Mouse (Mus musculus) limb, embryonic 15.5 days (tissue): ENCODE results near the gene 4930451I11Rik. TPM values are rescaled to one million over a fixed set of nuclear protein-coding genes. Genes with fewer than 3 reads are reported as not detected.
A peak's percentile ranks its signal among the peaks of the same experiment; 100 is the strongest.

ENCODE experiments used
- ATAC-seq: fragments of 200-750 bp; cut with Nextera tagmentation; 2 replicates; pipeline ENCODE4 v1.8.0; 2017; ENCODE audit warnings: low read depth, moderate TSS enrichment; ENCODE audit not compliant: insufficient number of reproducible peaks, low FRiP score, low TSS enrichment
- H3K27ac ChIP-seq: fragments of 300-500 bp; sonication (generic); 2 replicates; pipeline ENCODE4 v1.5.1; 2015; ENCODE audit warnings: moderate library complexity, mild to moderate bottlenecking, inconsistent platforms
- H3K27me3 ChIP-seq: fragments of 300-500 bp; sonication (generic); 2 replicates; pipeline ENCODE4 v1.6.1; 2015; ENCODE audit warnings: inconsistent platforms
- H3K36me3 ChIP-seq: fragments of 300-500 bp; sonication (generic); 2 replicates; pipeline ENCODE4 v1.6.1; 2015; ENCODE audit warnings: inconsistent platforms
- H3K4me1 ChIP-seq: fragments of 300-500 bp; sonication (generic); 2 replicates; pipeline ENCODE4 v1.6.1; 2015; ENCODE audit warnings: inconsistent platforms
- H3K4me2 ChIP-seq: fragments of 300-500 bp; sonication (generic); 2 replicates; pipeline ENCODE4 v1.6.1; 2015; ENCODE audit warnings: mild to moderate bottlenecking, inconsistent platforms
- H3K4me3 ChIP-seq: fragments of 300-500 bp; sonication (generic); 2 replicates; pipeline ENCODE4 v1.5.1; 2015; ENCODE audit warnings: mild to moderate bottlenecking, inconsistent platforms
- H3K9ac ChIP-seq: fragments of 300-500 bp; sonication (generic); 2 replicates; pipeline ENCODE4 v1.6.1; 2015; ENCODE audit warnings: inconsistent platforms
- H3K9me3 ChIP-seq: fragments of 300-500 bp; sonication (generic); 2 replicates; pipeline ENCODE4 v1.6.1; 2016; ENCODE audit warnings: inconsistent platforms
- WGBS: fragments of 180-500 bp; shearing (Covaris S2); methylation state at CpG from one replicate; pipeline ENCODE4 v1.1.7; 2015; 5-methylcytosine and 5-hydroxymethylcytosine counted together
- polyA plus RNA-seq: library from polyadenylated mRNA; unstranded; fragments of >200 nt; fragmentation: Nextera tagmentation; extraction: Ambion mirVana; gene quantifications from 2 replicates; pipeline ENCODE4 v1.2.1, GENCODE M21; 2015

Gene 4930451I11Rik
- polyA plus RNA-seq, 1 experiment from 2014 or later = not detected

DNA sequence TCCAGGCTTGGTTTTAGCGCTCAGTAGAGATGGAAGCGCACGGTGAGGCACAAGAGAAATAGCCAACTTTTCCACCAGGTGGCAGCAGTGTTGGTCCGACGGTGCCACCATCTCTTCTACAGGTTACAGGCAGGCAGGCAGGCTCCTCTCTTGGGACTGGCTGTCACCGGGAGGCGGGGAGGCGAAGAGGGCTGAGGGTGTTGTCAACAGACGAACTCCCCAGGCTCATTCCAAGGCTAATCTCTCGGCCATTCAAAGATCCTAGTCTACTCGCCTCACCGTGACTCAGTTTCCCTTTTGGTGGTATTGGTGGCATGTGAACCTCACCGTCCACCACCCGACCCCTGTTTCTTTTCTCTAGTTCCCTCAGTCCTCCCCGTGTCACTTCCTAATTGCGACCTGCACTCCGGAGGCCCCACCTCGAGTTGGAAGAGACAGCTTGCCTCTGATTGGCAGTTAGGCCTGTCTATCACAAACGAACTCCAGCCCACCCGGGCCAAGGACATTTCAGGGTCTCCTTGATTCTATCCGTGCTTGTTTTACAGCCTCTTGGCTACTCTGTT is 678 bp upstream of the 4930451I11Rik start:
- 2% methylated on average over 21 of the region's 21 CpGs for WGBS
- peak; percentile 64 for ATAC-seq
- H3K36me3 ChIP-seq = no peaks in the 10 kb centered on the region
- 0 out of 2 replicates have a peak, but pooled peaks cover 17% of the 10 kb centered on the region for H3K27me3 ChIP-seq
- peak overlapping the region; percentile 23 for H3K4me3 ChIP-seq
- H3K9ac ChIP-seq = no peak overlapping the region
- no peak overlapping the region for H3K27ac ChIP-seq
- peaks cover 4% of the 10 kb centered on the region for H3K4me1 ChIP-seq
- no peaks in the 10 kb centered on the region for H3K9me3 ChIP-seq
- peak overlapping the region; percentile 41 for H3K4me2 ChIP-seq

DNA sequence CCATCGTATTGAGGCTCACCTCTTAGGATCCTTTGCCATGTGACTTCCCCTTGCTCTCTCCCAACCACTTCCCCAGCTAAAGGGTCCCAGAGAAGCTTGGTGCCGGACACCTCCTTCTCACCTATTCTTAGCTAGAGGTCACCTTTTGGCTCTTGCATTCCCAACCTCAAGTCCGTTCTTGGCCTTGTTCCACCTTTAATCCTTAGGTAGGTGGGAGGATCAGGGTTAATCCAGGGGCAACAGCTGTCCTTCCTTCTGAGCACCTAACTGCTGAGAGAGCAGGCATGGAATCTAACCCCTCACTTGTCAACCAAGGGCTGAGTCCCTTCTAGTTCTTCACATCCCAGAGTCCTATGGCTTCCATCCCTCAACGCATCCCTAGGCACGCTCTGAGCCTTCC is 5.5 kb downstream of the 4930451I11Rik start:
- H3K27me3 ChIP-seq = peaks cover 58% of the 10 kb centered on the region
- H3K4me2 ChIP-seq = no peak overlapping the region
- no peak overlapping the region for H3K27ac ChIP-seq
- no peaks in the 10 kb centered on the region for H3K36me3 ChIP-seq
- H3K4me3 ChIP-seq = no peak overlapping the region
- no peak for ATAC-seq
- H3K9ac ChIP-seq = no peak overlapping the region
- H3K9me3 ChIP-seq = no peaks in the 10 kb centered on the region
- 73% methylated on average over 5 of the region's 5 CpGs for WGBS
- peaks cover 6% of the 10 kb centered on the region for H3K4me1 ChIP-seq

DNA sequence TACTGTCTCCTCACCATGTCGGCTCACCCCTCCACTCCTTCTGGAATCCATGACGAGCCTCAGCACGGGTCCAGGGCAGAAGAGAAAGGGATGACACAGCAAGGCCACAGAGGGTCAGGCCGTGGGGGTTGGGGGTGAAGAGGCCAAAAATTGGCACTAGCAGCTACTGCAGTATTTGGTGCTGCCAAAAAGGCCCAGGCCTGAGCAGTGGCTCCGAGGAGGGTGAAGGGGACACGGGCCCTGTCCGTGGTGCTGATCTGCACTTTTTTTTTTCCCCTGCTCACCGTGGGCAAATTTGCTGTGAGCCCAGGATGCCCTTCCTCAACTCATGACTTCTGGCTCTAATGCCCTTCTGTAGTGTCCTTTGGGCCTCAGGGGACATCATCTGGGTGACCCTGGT is 6.0 kb downstream of the 4930451I11Rik start:
- Histone ChIP-seq H3K27me3 (peaks cover 53% of the 10 kb centered on the region), H3K9ac (no peak overlapping the region)
- WGBS = 18% methylated on average over 8 of the region's 8 CpGs

GRCm38 (mm10) chr7:126823940-126824339 is 7.5 kb downstream of the 4930451I11Rik start:
- Histone ChIP-seq H3K9me3 (no peaks in the 10 kb centered on the region), H3K4me3 (no peak overlapping the region), H3K36me3 (no peaks in the 10 kb centered on the region), H3K4me2 (no peak overlapping the region), H3K27ac (no peak overlapping the region), H3K4me1 (peaks cover 6% of the 10 kb centered on the region), H3K9ac (no peak overlapping the region), H3K27me3 (peaks cover 51% of the 10 kb centered on the region)
- WGBS = 9% methylated on average over 10 of the region's 10 CpGs
- no peak for ATAC-seq

More for the DNA sequence above, 6.0 kb downstream of the 4930451I11Rik start:
- Histone ChIP-seq H3K27ac (no peak overlapping the region), H3K4me3 (no peak overlapping the region), H3K4me1 (peaks cover 6% of the 10 kb centered on the region), H3K36me3 (no peaks in the 10 kb centered on the region), H3K9me3 (no peaks in the 10 kb centered on the region), H3K4me2 (no peak overlapping the region)
- no peak for ATAC-seq

- ATAC-seq = no peak
- Histone ChIP-seq H3K9me3 (no peaks in the 10 kb centered on the region), H3K4me2 (peak overlapping the region; percentile 44), H3K9ac (no peak overlapping the region), H3K36me3 (no peaks in the 10 kb centered on the region), H3K4me1 (peaks cover 6% of the 10 kb centered on the region), H3K27me3 (peaks cover 48% of the 10 kb centered on the region), H3K27ac (no peak overlapping the region), H3K4me3 (peak overlapping the region; percentile 29)
- 2% methylated on average over 13 of the region's 19 CpGs for WGBS
Measured at GRCm38 (mm10) chr7:126823202-126823711, 8.2 kb downstream of the 4930451I11Rik start.

DNA sequence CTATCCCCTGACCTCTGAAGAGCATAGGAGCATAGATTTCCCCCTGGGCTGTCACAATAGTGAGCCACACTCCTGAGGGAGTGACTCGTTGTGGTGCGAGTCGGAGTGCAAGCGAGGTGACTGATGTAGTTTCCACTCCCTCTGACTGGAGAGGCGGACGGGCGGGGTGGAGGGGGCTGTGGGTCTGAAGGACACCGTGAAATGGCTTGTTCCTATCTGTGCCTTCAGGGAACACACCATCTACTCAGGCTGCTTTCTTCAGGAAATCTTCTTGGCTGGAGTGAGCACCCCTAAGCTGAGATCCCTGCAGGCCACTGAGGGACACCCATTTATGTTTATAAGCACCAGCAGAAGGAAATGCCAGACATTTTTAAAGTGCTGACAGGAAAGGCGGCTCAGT is 8.7 kb downstream of the 4930451I11Rik start:
- H3K4me1 ChIP-seq = peaks cover 6% of the 10 kb centered on the region
- no peaks in the 10 kb centered on the region for H3K36me3 ChIP-seq
- H3K9ac ChIP-seq = no peak overlapping the region
- H3K4me2 ChIP-seq = peak overlapping the region; percentile 44; the same call in 1 of the 2 replicates
- H3K27me3 ChIP-seq = peaks cover 48% of the 10 kb centered on the region
- ATAC-seq = no peak
- no peaks in the 10 kb centered on the region for H3K9me3 ChIP-seq
- WGBS = 18% methylated on average over 9 of the region's 9 CpGs
- H3K4me3 ChIP-seq = no peak overlapping the region; the same call in 1 of the 2 replicates
- no peak overlapping the region for H3K27ac ChIP-seq

GRCm38 (mm10) chr7:126821835-126822511 is 9.5 kb downstream of the 4930451I11Rik start:
- peaks cover 6% of the 10 kb centered on the region for H3K4me1 ChIP-seq
- H3K27me3 ChIP-seq = peaks cover 48% of the 10 kb centered on the region
- H3K4me3 ChIP-seq = no peak overlapping the region
- no peak for ATAC-seq
- H3K9me3 ChIP-seq = no peaks in the 10 kb centered on the region
- no peaks in the 10 kb centered on the region for H3K36me3 ChIP-seq
- no peak overlapping the region for H3K9ac ChIP-seq
- 19% methylated on average over 7 of the region's 7 CpGs for WGBS
- no peak overlapping the region for H3K27ac ChIP-seq
- H3K4me2 ChIP-seq = no peak overlapping the region

GRCm38 (mm10) chr7:126818818-126819217 is 12.6 kb downstream of the 4930451I11Rik start:
- no peak overlapping the region for H3K4me2 ChIP-seq

DNA sequence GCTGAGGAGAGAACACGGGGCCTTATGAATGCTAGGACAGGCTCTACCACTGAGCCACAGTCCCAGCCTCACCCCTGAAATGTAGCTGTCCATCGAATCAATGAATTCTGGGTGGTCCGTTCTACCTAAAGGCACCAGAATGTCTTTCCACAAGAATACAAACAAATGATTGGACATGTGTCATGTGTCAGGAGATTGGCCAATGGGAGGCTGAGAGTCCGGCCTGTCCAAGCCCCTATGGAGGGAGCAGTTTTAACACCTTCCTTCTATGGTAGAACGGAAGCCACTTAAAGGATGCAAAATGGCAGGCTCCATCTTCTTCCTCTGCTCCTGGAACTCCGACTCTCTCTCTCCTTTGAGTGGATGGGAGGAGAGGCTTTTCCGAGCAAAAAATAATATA is 13.8 kb downstream of the 4930451I11Rik start:
- Histone ChIP-seq H3K4me3 (no peak overlapping the region), H3K4me1 (no peaks in the 10 kb centered on the region), H3K9me3 (no peaks in the 10 kb centered on the region), H3K27ac (no peak overlapping the region), H3K36me3 (no peaks in the 10 kb centered on the region), H3K27me3 (peaks cover 15% of the 10 kb centered on the region), H3K9ac (no peak overlapping the region), H3K4me2 (no peak overlapping the region)
- ATAC-seq = no peak
- 85% methylated on average over 7 of the region's 7 CpGs for WGBS

More at GRCm38 (mm10) chr7:126818818-126819217, 12.6 kb downstream of the 4930451I11Rik start:
- WGBS = 22% methylated on average over 1 of the region's 1 CpGs
- H3K27ac ChIP-seq = no peak overlapping the region
- H3K36me3 ChIP-seq = no peaks in the 10 kb centered on the region
- H3K9me3 ChIP-seq = no peaks in the 10 kb centered on the region
- H3K4me1 ChIP-seq = peaks cover 6% of the 10 kb centered on the region
- no peak for ATAC-seq
- no peak overlapping the region for H3K4me3 ChIP-seq
- H3K27me3 ChIP-seq = peaks cover 18% of the 10 kb centered on the region
- no peak overlapping the region for H3K9ac ChIP-seq

DNA sequence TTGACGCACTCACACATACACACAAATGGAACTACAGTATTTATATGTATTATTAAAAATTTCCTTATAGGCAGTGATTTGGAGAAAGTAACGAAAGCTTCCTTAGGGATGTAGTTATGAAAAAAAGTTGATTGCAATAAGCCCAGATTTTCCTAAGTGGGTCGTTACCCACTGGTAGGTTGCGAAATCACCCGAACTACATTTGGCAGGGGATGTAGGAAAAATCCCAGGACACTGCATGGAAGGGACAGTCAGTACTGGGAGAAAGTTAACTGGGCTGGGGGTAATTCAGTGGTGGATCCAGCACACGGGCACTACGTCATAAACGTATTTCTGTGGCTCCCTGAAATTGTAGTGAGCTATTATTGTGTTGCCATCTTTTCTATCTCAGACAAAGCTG is 14.9 kb downstream of the 4930451I11Rik start:
- Histone ChIP-seq H3K27me3 (peaks cover 7% of the 10 kb centered on the region), H3K4me1 (no peaks in the 10 kb centered on the region), H3K27ac (no peak overlapping the region), H3K9me3 (no peaks in the 10 kb centered on the region), H3K9ac (no peak overlapping the region), H3K4me2 (no peak overlapping the region), H3K36me3 (no peaks in the 10 kb centered on the region), H3K4me3 (no peak overlapping the region)
- no peak for ATAC-seq
- 71% methylated on average over 8 of the region's 8 CpGs for WGBS

- H3K27ac ChIP-seq = no peak overlapping the region
- H3K36me3 ChIP-seq = no peaks in the 10 kb centered on the region
- WGBS = 69% methylated on average over 8 of the region's 8 CpGs
- no peaks in the 10 kb centered on the region for H3K4me1 ChIP-seq
- H3K4me2 ChIP-seq = no peak overlapping the region
- H3K4me3 ChIP-seq = no peak overlapping the region
- H3K9ac ChIP-seq = no peak overlapping the region
- H3K27me3 ChIP-seq = peaks cover 7% of the 10 kb centered on the region
- ATAC-seq = no peak
- no peaks in the 10 kb centered on the region for H3K9me3 ChIP-seq
Measured at GRCm38 (mm10) chr7:126815726-126816222, 15.7 kb downstream of the 4930451I11Rik start.

- Histone ChIP-seq H3K9ac (no peak overlapping the region), H3K9me3 (no peaks in the 10 kb centered on the region), H3K27ac (no peak overlapping the region), H3K4me2 (peak overlapping the region; percentile 81; the same call in 1 of the 2 replicates), H3K4me3 (peak overlapping the region; percentile 72; the same call in 1 of the 2 replicates), H3K36me3 (peaks cover 8% of the 10 kb centered on the region; the same call in 1 of the 2 replicates), H3K4me1 (peaks cover 22% of the 10 kb centered on the region), H3K27me3 (peaks cover 7% of the 10 kb centered on the region)
- no peak for ATAC-seq
- 63% methylated on average over 5 of the region's 5 CpGs for WGBS
Measured at GRCm38 (mm10) chr7:126809723-126810369, 21.6 kb downstream of the 4930451I11Rik start.
